Mouse (Mus musculus) intestine, postnatal 0 days (tissue): ENCODE measurements around the gene Fam172a. TPM values are rescaled to one million over a fixed set of nuclear protein-coding genes. Genes with fewer than 3 reads are reported as not detected.

Experiments
- ATAC-seq: fragments of 200-750 bp; cut with Nextera tagmentation; 2 replicates; pipeline ENCODE4 v1.8.0; 2017; ENCODE audit warnings: mild to moderate bottlenecking, moderate TSS enrichment, moderate library complexity
- H3K27ac ChIP-seq: fragments of 300-500 bp; sonication (generic); 2 replicates; pipeline ENCODE4 v1.5.1; 2014; ENCODE audit warnings: mild to moderate bottlenecking, low read depth, low read length, moderate library complexity
- H3K27me3 ChIP-seq: fragments of 300-500 bp; sonication (generic); replicated peaks from 2 replicates; pipeline ENCODE4 v1.6.1; 2014; ENCODE audit warnings: low read length, mixed read lengths; ENCODE audit not compliant: control insufficient read depth, insufficient read depth
- H3K36me3 ChIP-seq: fragments of 300-500 bp; sonication (generic); 2 replicates; pipeline ENCODE4 v1.6.1; 2014; ENCODE audit warnings: mild to moderate bottlenecking, moderate library complexity; ENCODE audit not compliant: control insufficient read depth, insufficient read depth
- H3K4me1 ChIP-seq: fragments of 300-500 bp; sonication (generic); replicated peaks from 2 replicates; pipeline ENCODE4 v1.6.1; 2014; ENCODE audit warnings: antibody characterized with exemption, low read length, mixed read lengths; ENCODE audit not compliant: control insufficient read depth, insufficient read depth
- H3K4me2 ChIP-seq: fragments of 300-500 bp; sonication (generic); replicated peaks from 2 replicates; pipeline ENCODE4 v1.6.1; 2014; ENCODE audit warnings: low read depth, mild to moderate bottlenecking, moderate library complexity
- H3K4me3 ChIP-seq: fragments of 300-500 bp; sonication (generic); 2 replicates; pipeline ENCODE4 v1.5.1; 2014; ENCODE audit warnings: low read depth, low read length
- H3K9ac ChIP-seq: fragments of 300-500 bp; sonication (generic); 2 replicates; pipeline ENCODE4 v1.6.1; 2014; ENCODE audit warnings: mild to moderate bottlenecking, low read depth, low read length
- H3K9me3 ChIP-seq: fragments of 300-500 bp; sonication (generic); 2 replicates; pipeline ENCODE4 v1.6.1; 2016; ENCODE audit warnings: mixed run types; ENCODE audit not compliant: control insufficient read depth
- CTCF ChIP-seq: sonication (generic); IDR thresholded peaks from 2 replicates; pipeline ENCODE4 v1.5.1; 2016; ENCODE audit warnings: low read depth, mild to moderate bottlenecking, control low read depth, antibody characterized with exemption, moderate library complexity
- WGBS: fragments of 180-500 bp; shearing (Covaris S2); extraction: QIAGEN DNeasy Blood & Tissue Kit; methylation state at CpG from one replicate; pipeline ENCODE4 v1.1.7; 2014; 5-methylcytosine and 5-hydroxymethylcytosine counted together
- polyA plus RNA-seq: library from polyadenylated mRNA; unstranded; fragments of >200 nt; fragmentation: Nextera tagmentation; extraction: Ambion mirVana; gene quantifications from 2 replicates; pipeline ENCODE4 v1.2.1, GENCODE M21; 2015

Gene Fam172a
- polyA plus RNA-seq, 1 experiment from 2014 or later: 18.1 TPM

DNA sequence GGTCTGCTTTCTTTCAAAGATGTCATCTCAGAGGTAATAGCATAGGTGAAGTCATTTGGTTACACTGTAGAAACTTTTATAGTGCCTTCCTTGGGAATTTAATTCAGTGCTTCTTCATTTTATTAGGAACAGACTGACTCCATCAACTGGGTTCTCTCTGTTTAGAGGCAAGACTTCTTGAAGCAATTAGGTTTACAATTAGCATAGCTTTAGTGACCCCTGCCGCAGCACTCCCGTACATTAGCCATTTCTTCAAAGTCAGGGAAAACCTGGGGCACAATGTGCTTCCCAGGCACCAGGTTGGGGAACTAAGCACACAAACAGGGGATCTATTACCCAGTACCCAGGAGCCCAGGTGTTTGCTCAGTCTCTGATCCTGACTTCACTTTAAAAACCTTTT lies 511.3 kb downstream of the Fam172a start:
- Histone ChIP-seq H3K27me3 (peaks cover 43% of the 10 kb centered on the region), H3K27ac (no peak overlapping the region), H3K4me3 (no peak overlapping the region), H3K9ac (no peak overlapping the region), H3K36me3 (no peaks in the 10 kb centered on the region), H3K9me3 (no peaks in the 10 kb centered on the region), H3K4me1 (no peaks in the 10 kb centered on the region), H3K4me2 (no peak overlapping the region)
- no peak for ATAC-seq
- 53% methylated on average over 2 of the region's 2 CpGs for WGBS
- TF ChIP-seq CTCF: no peak

DNA sequence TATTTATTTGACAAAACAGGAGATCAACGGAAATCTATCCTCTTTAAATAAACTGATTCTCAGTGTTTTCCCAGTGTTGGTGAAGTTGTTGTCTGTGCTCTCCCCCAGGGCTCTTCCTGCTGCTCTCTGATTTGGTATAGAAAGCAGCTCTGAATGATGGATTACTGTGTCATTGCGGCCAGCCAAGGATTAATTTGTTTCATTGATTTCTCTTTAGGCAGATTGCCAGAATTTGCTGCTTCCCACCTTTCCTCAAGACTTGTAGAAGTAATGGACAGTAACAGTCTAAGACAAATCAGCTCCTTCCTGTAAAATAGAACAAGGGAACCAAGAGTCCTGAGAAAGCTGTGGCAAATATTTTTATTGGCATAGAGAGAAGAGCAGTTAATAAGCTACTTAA lies 513.4 kb downstream of the Fam172a start:
- 48% methylated on average over 2 of the region's 2 CpGs for WGBS
- Histone ChIP-seq H3K9me3 (no peaks in the 10 kb centered on the region), H3K9ac (no peak overlapping the region), H3K4me2 (no peak overlapping the region), H3K4me3 (no peak overlapping the region), H3K27me3 (peaks cover 24% of the 10 kb centered on the region), H3K27ac (no peak overlapping the region), H3K36me3 (no peaks in the 10 kb centered on the region), H3K4me1 (no peaks in the 10 kb centered on the region)
- no peak for TF ChIP-seq CTCF
- ATAC-seq: no peak
